Mouse (Mus musculus) heart, embryonic 13.5 days (tissue): ENCODE measurements around the gene Prex1. TPM values are rescaled to one million over a fixed set of nuclear protein-coding genes. Genes with fewer than 3 reads are reported as not detected.

Experiments used
- ATAC-seq: fragments of 200-750 bp; cut with Nextera tagmentation; 2 replicates; pipeline ENCODE4 v1.8.0; 2017; ENCODE audit warnings: moderate TSS enrichment; ENCODE audit not compliant: insufficient number of reproducible peaks, low FRiP score, low TSS enrichment; ENCODE audit errors: extremely low read depth
- H3K27ac ChIP-seq: fragments of 300-500 bp; sonication (generic); replicated peaks from 2 replicates; pipeline ENCODE4 v1.5.1; 2015; ENCODE audit warnings: moderate library complexity, mild to moderate bottlenecking, inconsistent platforms
- H3K27me3 ChIP-seq: fragments of 300-500 bp; sonication (generic); replicated peaks from 2 replicates; pipeline ENCODE4 v1.6.1; 2015; ENCODE audit warnings: mild to moderate bottlenecking, inconsistent platforms
- H3K36me3 ChIP-seq: fragments of 300-500 bp; sonication (generic); 2 replicates; pipeline ENCODE4 v1.6.1; 2015; ENCODE audit warnings: mild to moderate bottlenecking, inconsistent platforms
- H3K4me1 ChIP-seq: fragments of 300-500 bp; sonication (generic); 2 replicates; pipeline ENCODE4 v1.6.1; 2015; ENCODE audit warnings: inconsistent platforms
- H3K4me2 ChIP-seq: fragments of 300-500 bp; sonication (generic); 2 replicates; pipeline ENCODE4 v1.6.1; 2015; ENCODE audit warnings: inconsistent platforms, mild to moderate bottlenecking, moderate library complexity
- H3K4me3 ChIP-seq: fragments of 300-500 bp; sonication (generic); 2 replicates; pipeline ENCODE4 v1.5.1; 2015; ENCODE audit warnings: moderate library complexity, mild to moderate bottlenecking, inconsistent platforms
- H3K9ac ChIP-seq: fragments of 300-500 bp; sonication (generic); 2 replicates; pipeline ENCODE4 v1.6.1; 2015; ENCODE audit warnings: inconsistent platforms, mild to moderate bottlenecking, moderate library complexity
- H3K9me3 ChIP-seq: fragments of 300-500 bp; sonication (generic); 2 replicates; pipeline ENCODE4 v1.6.1; 2016; ENCODE audit warnings: inconsistent platforms
- WGBS: fragments of 180-500 bp; shearing (Covaris S2); methylation state at CpG from one replicate; pipeline ENCODE4 v1.1.7; 2015; ENCODE audit warnings: mixed read lengths; 5-methylcytosine and 5-hydroxymethylcytosine counted together
- polyA plus RNA-seq: library from polyadenylated mRNA; unstranded; fragments of >200 nt; fragmentation: Nextera tagmentation; extraction: Ambion mirVana; gene quantifications from 2 replicates; pipeline ENCODE4 v1.2.1, GENCODE M21; 2015

The Prex1 gene
- polyA plus RNA-seq, 1 experiment from 2014 or later: 8.7 TPM

- Histone ChIP-seq H3K27ac (no peak overlapping the region), H3K36me3 (peaks cover 13% of the 10 kb centered on the region; the same call in 1 of the 2 replicates), H3K27me3 (no peaks in the 10 kb centered on the region), H3K4me3 (no peak overlapping the region), H3K4me1 (peaks cover 13% of the 10 kb centered on the region; the same call in 1 of the 2 replicates), H3K4me2 (no peak overlapping the region), H3K9me3 (no peaks in the 10 kb centered on the region), H3K9ac (no peak overlapping the region)
- ATAC-seq: no peak
- WGBS: 70% methylated on average over 11 of the region's 11 CpGs
Measured at GRCm38 (mm10) chr2:166644816-166645215, 68.8 kb downstream of the Prex1 start.

- H3K9me3 ChIP-seq: no peaks in the 10 kb centered on the region
- no peak overlapping the region for H3K4me3 ChIP-seq
- H3K9ac ChIP-seq: no peak overlapping the region
- no peak overlapping the region for H3K4me2 ChIP-seq
- H3K4me1 ChIP-seq: peaks cover 29% of the 10 kb centered on the region
- no peak for ATAC-seq
- peaks cover 13% of the 10 kb centered on the region for H3K36me3 ChIP-seq
- no peak overlapping the region for H3K27ac ChIP-seq
- 86% methylated on average over 8 of the region's 8 CpGs for WGBS
- H3K27me3 ChIP-seq: no peaks in the 10 kb centered on the region
Measured at GRCm38 (mm10) chr2:166642581-166642987, 71.0 kb downstream of the Prex1 start.

- WGBS: 86% methylated on average over 5 of the region's 5 CpGs
- peak overlapping the region; percentile 66 for H3K27ac ChIP-seq
Measured at GRCm38 (mm10) chr2:166639750-166640149, 73.9 kb downstream of the Prex1 start.

DNA sequence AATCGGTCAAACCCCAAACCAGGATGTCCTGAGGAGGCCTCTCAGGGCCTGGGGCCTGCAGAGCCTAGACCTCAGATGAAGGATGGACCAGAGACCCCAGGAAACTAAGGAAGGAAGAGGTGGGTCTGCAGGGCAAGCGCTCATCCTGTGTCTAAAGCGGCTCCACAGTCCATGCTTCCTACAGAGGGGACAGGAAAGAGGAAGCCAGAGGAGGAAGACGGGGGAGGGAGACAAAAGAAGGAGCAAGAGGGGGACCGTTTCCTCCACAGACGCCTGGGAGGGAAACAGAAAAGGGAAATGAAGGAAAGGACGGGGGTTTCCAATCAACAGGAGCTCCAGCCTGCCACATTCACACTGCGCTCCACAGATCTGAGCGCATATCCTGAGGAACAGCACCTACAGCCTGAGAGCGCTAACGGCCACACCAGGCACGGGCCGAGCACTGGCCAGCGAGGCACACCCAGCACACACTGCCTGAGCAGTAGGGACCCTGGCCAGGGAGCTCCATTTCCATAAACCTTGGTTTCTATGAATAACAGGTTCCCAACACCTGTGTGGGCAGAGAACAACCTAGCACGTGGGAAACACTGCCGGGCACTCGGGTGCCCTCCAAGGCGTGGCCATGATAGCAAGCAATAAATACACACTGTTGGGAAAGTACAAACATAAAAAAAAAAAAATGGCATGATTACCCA, 74.5 kb downstream of the Prex1 start:
- H3K4me2 ChIP-seq: no peak overlapping the region
- 67% methylated on average over 18 of the region's 18 CpGs for WGBS
- peaks cover 13% of the 10 kb centered on the region for H3K36me3 ChIP-seq
- ATAC-seq: no peak
- H3K9me3 ChIP-seq: no peaks in the 10 kb centered on the region
- H3K9ac ChIP-seq: no peak overlapping the region
- no peak overlapping the region for H3K4me3 ChIP-seq
- peaks cover 23% of the 10 kb centered on the region for H3K4me1 ChIP-seq
- H3K27ac ChIP-seq: peak overlapping the region; percentile 66
- no peaks in the 10 kb centered on the region for H3K27me3 ChIP-seq

More at GRCm38 (mm10) chr2:166639750-166640149, 73.9 kb downstream of the Prex1 start:
- Histone ChIP-seq H3K27me3 (no peaks in the 10 kb centered on the region), H3K9ac (no peak overlapping the region), H3K4me1 (peaks cover 23% of the 10 kb centered on the region), H3K9me3 (no peaks in the 10 kb centered on the region), H3K4me2 (no peak overlapping the region), H3K36me3 (peaks cover 13% of the 10 kb centered on the region), H3K4me3 (no peak overlapping the region)
- no peak for ATAC-seq

DNA sequence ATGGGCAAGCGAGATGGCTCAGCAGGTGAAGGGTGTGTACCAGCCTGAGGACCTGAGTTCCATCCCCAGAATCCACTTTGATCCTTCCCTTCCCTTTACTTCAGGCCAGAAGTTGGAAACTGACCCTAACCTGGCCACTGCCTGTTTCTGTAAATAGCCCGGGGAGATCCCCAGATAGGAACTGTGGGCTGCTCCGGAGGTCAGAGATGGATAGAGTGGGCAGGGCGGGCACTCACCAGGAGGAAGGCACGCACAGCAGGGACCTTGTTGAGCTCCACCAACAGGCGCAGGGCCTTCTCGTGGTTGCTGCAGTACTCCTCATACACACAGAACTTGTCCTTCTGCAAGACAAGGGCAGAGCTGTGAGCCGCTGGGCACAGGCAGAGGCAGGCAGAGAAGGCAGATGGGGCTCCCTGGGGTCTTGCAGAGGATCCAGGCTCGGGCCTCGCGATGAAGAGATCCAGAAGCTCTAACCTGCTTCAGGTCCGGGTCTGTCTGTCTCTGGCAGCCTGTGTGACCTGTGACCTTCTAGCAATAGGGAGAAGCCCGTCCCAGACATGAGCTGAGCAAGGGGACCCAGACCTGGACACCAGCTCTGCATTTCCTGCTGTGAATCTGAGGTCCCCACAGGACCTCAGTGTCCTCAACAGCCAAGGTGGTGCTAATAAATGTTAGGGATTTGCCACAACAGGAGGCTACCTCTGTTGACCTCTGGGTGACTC, 75.4 kb downstream of the Prex1 start:
- Histone ChIP-seq H3K9ac (0 out of 2 replicates have a peak overlapping the region, but pooled peaks have one; percentile 4), H3K9me3 (no peaks in the 10 kb centered on the region), H3K4me1 (peaks cover 17% of the 10 kb centered on the region), H3K4me2 (no peak overlapping the region), H3K27me3 (no peaks in the 10 kb centered on the region), H3K36me3 (peaks cover 9% of the 10 kb centered on the region), H3K4me3 (no peak overlapping the region), H3K27ac (peak overlapping the region; percentile 66)
- ATAC-seq: no peak
- WGBS: 62% methylated on average over 13 of the region's 13 CpGs

DNA sequence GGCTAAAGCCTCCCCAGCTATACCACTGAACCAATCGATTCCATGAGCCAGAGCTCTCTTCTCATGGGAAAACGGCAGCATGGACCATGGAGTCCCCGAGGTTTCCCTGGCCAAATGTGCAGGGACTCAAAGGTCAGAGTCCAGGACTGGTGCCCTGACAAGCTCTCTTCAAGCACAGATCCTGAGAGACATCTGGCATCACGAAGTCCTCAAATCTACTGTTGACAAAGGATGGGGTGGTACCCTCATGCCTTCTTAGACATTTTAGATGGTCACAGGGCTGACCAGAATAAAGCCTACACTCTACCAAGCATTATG, 76.0 kb downstream of the Prex1 start:
- WGBS: 87% methylated on average over 4 of the region's 4 CpGs
- ATAC-seq: no peak
- peaks cover 12% of the 10 kb centered on the region for H3K36me3 ChIP-seq
- H3K4me1 ChIP-seq: peaks cover 15% of the 10 kb centered on the region
- no peaks in the 10 kb centered on the region for H3K9me3 ChIP-seq
- H3K27ac ChIP-seq: no peak overlapping the region
- no peak overlapping the region for H3K9ac ChIP-seq
- H3K27me3 ChIP-seq: no peaks in the 10 kb centered on the region
- no peak overlapping the region for H3K4me3 ChIP-seq
- H3K4me2 ChIP-seq: no peak overlapping the region

DNA sequence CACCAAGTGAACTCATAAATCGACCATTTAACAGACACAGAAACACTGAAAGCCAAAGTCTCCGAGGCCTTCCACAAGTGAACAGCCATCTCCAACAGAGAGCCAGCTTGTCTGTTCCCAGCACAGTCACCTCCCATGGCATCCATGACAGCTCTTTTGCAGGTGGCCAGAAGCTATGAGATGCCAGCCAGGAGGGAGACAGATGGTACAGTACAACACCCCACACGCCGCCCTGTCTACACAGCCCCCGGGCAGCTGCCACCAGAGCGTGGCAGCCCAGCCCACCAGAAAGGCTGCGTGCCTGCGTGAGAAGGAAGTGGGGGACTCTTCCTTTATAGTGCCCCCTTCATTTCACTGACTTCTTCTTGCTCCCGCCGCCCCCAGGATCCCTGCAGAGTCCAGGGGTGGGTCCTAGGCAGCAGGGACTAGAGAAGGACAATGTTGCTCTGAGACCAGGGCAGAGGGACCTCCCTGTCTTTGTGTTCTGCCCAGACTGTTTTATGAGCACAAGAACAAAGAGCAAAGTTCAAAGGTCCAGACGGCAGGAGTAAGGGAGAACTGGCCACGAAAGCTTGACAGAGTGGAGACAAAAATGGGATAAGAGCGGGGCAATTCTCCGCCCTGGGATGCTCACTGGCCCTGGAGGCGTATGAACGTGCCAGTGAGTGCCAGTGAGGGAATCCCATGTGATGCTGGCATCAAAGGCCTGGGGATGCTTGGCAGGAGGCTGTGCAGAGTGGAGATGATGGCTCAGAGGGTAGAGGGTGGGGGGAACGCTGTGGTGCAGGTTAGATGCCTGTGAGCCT, 76.6 kb downstream of the Prex1 start:
- H3K27me3 ChIP-seq: no peaks in the 10 kb centered on the region
- peaks cover 16% of the 10 kb centered on the region for H3K36me3 ChIP-seq
- H3K27ac ChIP-seq: no peak overlapping the region
- H3K4me3 ChIP-seq: no peak overlapping the region
- no peak for ATAC-seq
- no peaks in the 10 kb centered on the region for H3K9me3 ChIP-seq
- H3K4me1 ChIP-seq: peaks cover 15% of the 10 kb centered on the region
- no peak overlapping the region for H3K9ac ChIP-seq
- 85% methylated on average over 17 of the region's 17 CpGs for WGBS
- H3K4me2 ChIP-seq: no peak overlapping the region

- no peak overlapping the region for H3K4me2 ChIP-seq
- no peak overlapping the region for H3K9ac ChIP-seq
- peaks cover 16% of the 10 kb centered on the region for H3K4me1 ChIP-seq
- no peaks in the 10 kb centered on the region for H3K9me3 ChIP-seq
- H3K36me3 ChIP-seq: peaks cover 13% of the 10 kb centered on the region
- H3K27ac ChIP-seq: no peak overlapping the region
- no peak for ATAC-seq
- WGBS: 79% methylated on average over 10 of the region's 10 CpGs
- H3K27me3 ChIP-seq: no peaks in the 10 kb centered on the region
- no peak overlapping the region for H3K4me3 ChIP-seq
Measured at GRCm38 (mm10) chr2:166635521-166635920, 78.1 kb downstream of the Prex1 start.

- Histone ChIP-seq H3K9ac (no peak overlapping the region), H3K27me3 (no peaks in the 10 kb centered on the region), H3K4me1 (peaks cover 6% of the 10 kb centered on the region; the same call in 1 of the 2 replicates), H3K27ac (no peak overlapping the region), H3K9me3 (no peaks in the 10 kb centered on the region), H3K4me3 (no peak overlapping the region), H3K36me3 (peaks cover 7% of the 10 kb centered on the region; the same call in 1 of the 2 replicates), H3K4me2 (no peak overlapping the region)
- WGBS: 73% methylated on average over 13 of the region's 13 CpGs
- no peak for ATAC-seq
Measured at GRCm38 (mm10) chr2:166632571-166633361, 80.9 kb downstream of the Prex1 start.

- 74% methylated on average over 10 of the region's 10 CpGs for WGBS
- no peak overlapping the region for H3K27ac ChIP-seq
Measured at GRCm38 (mm10) chr2:166631621-166632171, 81.9 kb downstream of the Prex1 start.

More at GRCm38 (mm10) chr2:166631621-166632171, 81.9 kb downstream of the Prex1 start:
- no peak overlapping the region for H3K4me3 ChIP-seq
- peaks cover 6% of the 10 kb centered on the region; the same call in 1 of the 2 replicates for H3K4me1 ChIP-seq
- H3K9me3 ChIP-seq: no peaks in the 10 kb centered on the region
- H3K4me2 ChIP-seq: no peak overlapping the region
- peaks cover 14% of the 10 kb centered on the region; the same call in 1 of the 2 replicates for H3K36me3 ChIP-seq
- H3K27me3 ChIP-seq: no peaks in the 10 kb centered on the region
- no peak overlapping the region for H3K9ac ChIP-seq
- no peak for ATAC-seq
